Mouse (Mus musculus): ENCODE results near the gene Lgals7. TPM values are rescaled to one million over a fixed set of nuclear protein-coding genes. Genes with fewer than 3 reads are reported as not detected.

Gene Lgals7
- total RNA-seq, 2 experiments from 2014 or later: 0.72 to 0.86 TPM

- DNase-seq: no peak
Measured at GRCm38 (mm10) chr7:28830981-28831380, 32.7 kb upstream of the Lgals7 start.

- DNase-seq: no peak
Measured at GRCm38 (mm10) chr7:28831411-28832125, 32.1 kb upstream of the Lgals7 start.

- DNase-seq: no peak
Measured at GRCm38 (mm10) chr7:28832137-28832536, 31.5 kb upstream of the Lgals7 start.

- DNase-seq: no peak
Measured at GRCm38 (mm10) chr7:28833723-28834347, 29.8 kb upstream of the Lgals7 start, which contains the start of gene Lgals4. Gene Lgals4 (plus strand): TSS chr7:28833854.

GRCm38 (mm10) chr7:28836936-28837335 lies 26.7 kb upstream of the Lgals7 start:
- DNase-seq: no peak

GRCm38 (mm10) chr7:28838331-28838730 lies 25.3 kb upstream of the Lgals7 start:
- no peak for DNase-seq

- no peak for DNase-seq
Measured at GRCm38 (mm10) chr7:28847273-28847672, 16.4 kb upstream of the Lgals7 start.

GRCm38 (mm10) chr7:28849700-28850236 lies 13.9 kb upstream of the Lgals7 start:
- no peak for DNase-seq

- no peak for DNase-seq
Measured at GRCm38 (mm10) chr7:28850642-28851041, 13.0 kb upstream of the Lgals7 start.

GRCm38 (mm10) chr7:28859953-28860352 lies 3.7 kb upstream of the Lgals7 start:
- DNase-seq: no peak

GRCm38 (mm10) chr7:28860898-28861297 lies 2.8 kb upstream of the Lgals7 start:
- DNase-seq: no peak

GRCm38 (mm10) chr7:28862817-28863499 lies 695 bp upstream of the Lgals7 start:
- no peak for DNase-seq

- no peak for DNase-seq
Measured at GRCm38 (mm10) chr7:28864288-28864750, 666 bp downstream of the Lgals7 start.

GRCm38 (mm10) chr7:28865481-28866300 lies 2.0 kb downstream of the Lgals7 start:
- DNase-seq: peak; percentile 91 to 92

- DNase-seq: no peak
Measured at GRCm38 (mm10) chr7:28866769-28867507, 3.3 kb downstream of the Lgals7 start.

- peak; percentile 76 to 86 for DNase-seq
Measured at GRCm38 (mm10) chr7:28867508-28868340, 4.1 kb downstream of the Lgals7 start.

GRCm38 (mm10) chr7:28870901-28871664 lies 7.4 kb downstream of the Lgals7 start:
- no peak for DNase-seq

GRCm38 (mm10) chr7:28874565-28874964 lies 10.9 kb downstream of the Lgals7 start:
- no peak for DNase-seq

GRCm38 (mm10) chr7:28876099-28876498 lies 12.4 kb downstream of the Lgals7 start:
- peak; percentile 41 to 66 for DNase-seq
